In genomic region chr10:77449315-77450158, GRCm38 (mm10) we compare ENCODE assay signal across 8 mouse cellular contexts. TPM values are rescaled to one million over a fixed set of nuclear protein-coding genes. Genes with fewer than 3 reads are reported as not detected.
A peak's percentile ranks its signal among the peaks of the same experiment; 100 is the strongest.
DNase-seq lines count a peak whose midpoint lies in the region; ATAC-seq lines count a peak whose summit lies in the region.

No protein-coding gene starts in this region.

- H3K27ac ChIP-seq in heart, embryonic 14.5 days (replicated peaks in 1 of 2; ENCODE audit: control insufficient read depth in 1 of 2, insufficient read depth in 1 of 2, low read depth in 2 of 2, low read length in 2 of 2) = peak overlapping the region; percentile 80 to 81
- no peak overlapping the region; the same call in 1 of the 2 replicates for H3K27ac ChIP-seq in liver, embryonic 11.5 days (ENCODE audit: low read depth, low read length)
- H3K27ac ChIP-seq in stomach, embryonic 16.5 days (ENCODE audit: low read length) = 0 out of 2 replicates have a peak overlapping the region, but pooled peaks have one; percentile 1

- peak overlapping the region; percentile 17 to 21 for H3K4me3 ChIP-seq in heart, embryonic 14.5 days (ENCODE audit: control insufficient read depth in 1 of 2, insufficient read depth in 1 of 2, low read depth in 1 of 2, low read length in 2 of 2)
- no peak overlapping the region for H3K4me3 ChIP-seq in liver, embryonic 11.5 days (ENCODE audit: low read depth, low read length)
- peak overlapping the region; percentile 26 for H3K4me3 ChIP-seq in stomach, embryonic 16.5 days (replicated peaks; ENCODE audit: low read length)

- no peaks in the 10 kb centered on the region for H3K36me3 ChIP-seq in heart, embryonic 14.5 days (ENCODE audit: control insufficient read depth, insufficient read depth, low read length)
- no peaks in the 10 kb centered on the region for H3K36me3 ChIP-seq in liver, embryonic 11.5 days (ENCODE audit: control insufficient read depth, insufficient read depth, low read length)
- no peaks in the 10 kb centered on the region for H3K36me3 ChIP-seq in stomach, embryonic 16.5 days (ENCODE audit: control insufficient read depth, insufficient read depth, low read length)

- H3K27me3 ChIP-seq in heart, embryonic 14.5 days (ENCODE audit: control insufficient read depth, insufficient read depth, low read length) = no peaks in the 10 kb centered on the region
- H3K27me3 ChIP-seq in liver, embryonic 11.5 days (replicated peaks; ENCODE audit: control insufficient read depth, insufficient read depth, low read length) = 0 out of 2 replicates have a peak, but pooled peaks cover 5% of the 10 kb centered on the region
- H3K27me3 ChIP-seq in stomach, embryonic 16.5 days (ENCODE audit: control insufficient read depth, insufficient read depth, low read length) = no peaks in the 10 kb centered on the region

- peaks cover 31 to 34% of the 10 kb centered on the region in 2 experiments for H3K4me1 ChIP-seq in heart, embryonic 14.5 days (ENCODE audit: control insufficient read depth in 2 of 2, insufficient read depth in 2 of 2, low read length in 2 of 2)
- H3K4me1 ChIP-seq in liver, embryonic 11.5 days (replicated peaks; ENCODE audit: control insufficient read depth, insufficient read depth, low read length) = peaks cover 18% of the 10 kb centered on the region
- peaks cover 15% of the 10 kb centered on the region for H3K4me1 ChIP-seq in stomach, embryonic 16.5 days (ENCODE audit: control insufficient read depth, insufficient read depth, low read length)

- intact Hi-C loops in gastrocnemius, postnatal 36 days (cut with DNase I) = no loop called here

- peak overlapping the region; percentile 62 for H3K4me2 ChIP-seq in heart, embryonic 14.5 days (ENCODE audit: low read length)
- peak overlapping the region; percentile 46 for H3K4me2 ChIP-seq in liver, embryonic 11.5 days
- peak overlapping the region; percentile 50 for H3K4me2 ChIP-seq in stomach, embryonic 16.5 days (ENCODE audit: low read depth, low read length)

- 9% methylated on average over 23 of the region's 23 CpGs for WGBS in heart, embryonic 14.5 days
- 28% methylated on average over 23 of the region's 23 CpGs for WGBS in liver, embryonic 11.5 days
- WGBS in stomach, embryonic 16.5 days = 21% methylated on average over 23 of the region's 23 CpGs

- peak; percentile 42 for DNase-seq in right cerebral cortex, adult 18-20 months
- DNase-seq in right cerebral cortex, postnatal 4 days = no peak
- DNase-seq in liver, embryonic 11.5 days (ENCODE audit: low spot score) = no peak
- no peak for DNase-seq in layer of hippocampus, postnatal 25 days (ENCODE audit: extremely low spot score in 1 of 2, low spot score in 1 of 2)
- no peak for DNase-seq in gastrocnemius, postnatal 36 days
- no peak for DNase-seq in left cerebral cortex, adult 18-20 months (ENCODE audit: low spot score in 2 of 2)

- peak overlapping the region; percentile 54; the same call in 1 of the 2 replicates for H3K9ac ChIP-seq in heart, embryonic 14.5 days (ENCODE audit: low read length)
- no peak overlapping the region for H3K9ac ChIP-seq in liver, embryonic 11.5 days (ENCODE audit: low read depth, low read length)
- peak overlapping the region; percentile 41 for H3K9ac ChIP-seq in stomach, embryonic 16.5 days (ENCODE audit: low read length)

- peaks cover 6% of the 10 kb centered on the region for H3K9me3 ChIP-seq in heart, embryonic 14.5 days (ENCODE audit: control insufficient read depth, low read length)
- no peaks in the 10 kb centered on the region; the same call in 1 of the 2 replicates for H3K9me3 ChIP-seq in liver, embryonic 11.5 days (ENCODE audit: control insufficient read depth, low read length)
- peaks cover 9% of the 10 kb centered on the region; the same call in 1 of the 2 replicates for H3K9me3 ChIP-seq in stomach, embryonic 16.5 days (replicated peaks; ENCODE audit: control insufficient read depth, low read length)

- ATAC-seq in heart, embryonic 14.5 days (ENCODE audit: insufficient number of reproducible peaks, insufficient read depth, low FRiP score, low read depth) = peak; percentile 55
- ATAC-seq in liver, embryonic 11.5 days (replicated peaks; ENCODE audit: low FRiP score) = peak; percentile 65
- peak; percentile 44; the same call in 1 of the 2 replicates for ATAC-seq in stomach, embryonic 16.5 days (ENCODE audit: insufficient read depth, low FRiP score)

RNA-seq across cellular contexts. Expression of gene Adarb1, which starts 31.5 kb away (rescaled TPM):
- 13.4 and 15.4 TPM in 2 replicates for polyA plus RNA-seq in heart, embryonic 14.5 days (2014; fragmentation: Nextera tagmentation; extraction: Ambion mirVana)
- polyA plus RNA-seq in liver, embryonic 11.5 days (2014; fragmentation: Nextera tagmentation; extraction: Ambion mirVana) = 3.5 and 4.5 TPM in 2 replicates
- polyA plus RNA-seq in stomach, embryonic 16.5 days (2015; fragmentation: Nextera tagmentation; extraction: Ambion mirVana) = 6.3 and 8.4 TPM in 2 replicates
- total RNA-seq in layer of hippocampus, postnatal 25 days (2021) = 100 to 1,000 TPM; 103 to 104 TPM
- 10 to 100 TPM in 1 of 2 experiments, 1 to 10 TPM in 1; 5.9 to 10.7 TPM for total RNA-seq in gastrocnemius, postnatal 36 days (2021)
- total RNA-seq in left cerebral cortex, adult 18-20 months (2021) = 100 to 1,000 TPM; 121 to 144 TPM

Comparison
In these comparisons a context has a peak if more than half of its experiments do, and no peak if none do; other contexts are left out.
1. RNA of gene Adarb1, which starts 31.5 kb away (total RNA-seq): 121 to 144 TPM in left cerebral cortex, adult 18-20 months and 103 to 104 TPM in layer of hippocampus, postnatal 25 days; 5.9 to 10.7 TPM in gastrocnemius, postnatal 36 days; every median in the first group is over 4 times any median in the second.
2. Peak in every context shown above with its lines, with median percentiles within 50 percentile points of each other: ATAC-seq and H3K4me2 ChIP-seq.